Mouse (Mus musculus) G1E-ER4 (cell line): Measurements from ENCODE around the gene Batf2. TPM values are rescaled to one million over a fixed set of nuclear protein-coding genes. Genes with fewer than 3 reads are reported as not detected.

Experiments
- GATA1 ChIP-seq: IDR thresholded peaks from one replicate; pipeline ENCODE4 v1.8.0; 2012; ENCODE audit warnings: low read length, inconsistent platforms
- polyA plus RNA-seq: library from polyadenylated mRNA; stranded (reverse); fragments of >175 nt; gene quantifications from 2 replicates; pipeline ENCODE4 v1.2.3, GENCODE M21; 2012

Batf2 gene
- polyA plus RNA-seq, 1 experiment = not detected

DNA sequence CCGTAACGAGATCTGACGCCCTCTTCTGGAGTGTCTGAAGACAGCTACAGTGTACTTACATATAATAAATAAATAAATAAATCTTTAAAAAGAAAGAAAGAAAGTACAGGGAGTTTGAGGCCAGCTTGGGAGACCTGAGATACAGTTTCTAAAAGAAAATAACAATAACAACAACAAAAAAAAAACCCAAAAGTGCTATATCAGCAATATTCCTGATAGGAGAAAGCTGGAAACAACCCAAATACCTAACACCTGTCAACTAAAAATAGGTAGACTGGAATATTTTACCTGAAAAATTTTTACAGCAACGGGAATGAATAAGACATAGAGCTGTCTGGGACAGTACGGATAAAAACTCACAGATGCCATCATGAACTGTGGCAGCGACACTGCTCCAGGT is 38.0 kb downstream of the Batf2 start:
- TF ChIP-seq GATA1 = no peak

DNA sequence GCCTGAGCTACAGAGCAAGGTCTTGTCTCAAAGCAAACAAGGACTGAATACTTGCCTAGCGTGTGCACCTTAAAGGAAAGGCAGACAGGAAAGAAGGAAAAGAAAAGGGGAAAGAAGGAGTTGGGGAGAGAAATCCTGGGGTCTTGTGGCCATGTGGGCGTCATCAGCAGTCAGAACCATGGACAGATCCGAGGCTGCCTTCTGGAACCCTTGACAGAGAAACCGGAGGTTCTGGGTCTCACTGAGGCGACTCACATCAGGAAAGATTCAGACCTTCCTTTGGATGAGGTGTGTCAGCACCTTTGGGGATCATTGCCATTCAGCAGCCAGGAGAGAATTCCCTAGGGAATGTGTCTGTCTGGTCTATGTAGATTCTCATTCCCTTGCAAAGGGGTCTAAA is 40.8 kb downstream of the Batf2 start:
- TF ChIP-seq GATA1 = no peak

DNA sequence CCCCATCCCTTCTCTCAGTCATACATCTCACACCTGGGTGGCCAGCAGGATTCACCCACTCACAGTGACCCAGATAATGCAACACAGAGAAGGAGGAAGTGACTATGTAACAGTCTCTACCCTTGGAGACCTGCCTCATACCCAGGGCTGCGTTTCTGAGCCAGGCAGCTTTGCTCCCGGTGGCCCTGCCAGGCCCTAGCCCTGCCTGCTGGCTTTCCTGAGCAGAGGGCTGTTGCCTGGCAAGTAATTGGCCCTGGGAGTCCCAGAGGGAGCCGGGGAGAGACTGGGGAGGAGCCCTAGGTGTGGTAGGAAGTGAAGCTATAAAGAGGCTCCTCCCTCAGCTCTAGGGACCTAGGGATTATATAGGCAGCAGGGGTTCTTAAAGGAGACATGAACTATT is 41.8 kb downstream of the Batf2 start:
- no peak for TF ChIP-seq GATA1

DNA sequence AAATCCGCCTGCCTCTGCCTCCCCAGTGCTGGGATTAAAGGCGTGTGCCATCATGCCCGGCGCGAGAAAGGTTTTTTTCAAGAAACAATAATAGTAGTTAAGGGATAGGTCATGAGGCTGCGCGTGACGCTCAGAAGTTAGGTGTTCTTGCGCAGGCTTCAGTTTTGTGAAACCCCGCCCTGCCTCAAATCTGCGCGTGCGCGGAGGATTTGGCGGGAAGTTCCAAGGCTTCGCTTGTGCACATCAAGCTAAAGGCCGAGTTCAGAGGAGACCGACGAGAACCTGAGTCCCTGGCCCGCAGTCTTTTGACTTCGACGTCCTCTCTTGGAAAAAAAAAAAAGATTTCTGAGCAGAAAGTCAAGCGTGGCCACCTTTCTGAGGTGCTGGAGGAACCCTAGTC is 43.3 kb downstream of the Batf2 start, which contains the start of gene Majin:
Gene Majin, plus strand, starts transcription at position 258 of the 400 bp plus-strand sequence.
- no peak for TF ChIP-seq GATA1

DNA sequence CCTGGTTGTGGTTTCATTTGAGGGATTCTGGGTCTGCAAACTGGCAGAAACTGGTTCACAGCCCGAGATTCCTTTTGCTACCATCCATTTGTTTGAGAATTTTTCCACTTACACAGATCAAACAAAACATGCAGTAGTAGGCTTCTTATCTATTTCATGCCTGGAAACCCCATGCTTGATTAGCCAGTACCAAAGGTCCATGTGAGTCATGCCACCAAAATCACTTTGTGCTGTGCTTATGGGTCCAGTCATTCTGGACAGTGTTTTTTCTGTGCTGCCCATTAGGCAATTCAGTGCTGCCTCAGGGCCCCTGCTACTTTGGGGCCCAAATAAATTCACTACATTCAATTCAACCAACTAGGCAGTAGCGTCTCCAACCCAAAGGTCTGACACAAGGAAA is 63.5 kb downstream of the Batf2 start:
- TF ChIP-seq GATA1 = no peak

DNA sequence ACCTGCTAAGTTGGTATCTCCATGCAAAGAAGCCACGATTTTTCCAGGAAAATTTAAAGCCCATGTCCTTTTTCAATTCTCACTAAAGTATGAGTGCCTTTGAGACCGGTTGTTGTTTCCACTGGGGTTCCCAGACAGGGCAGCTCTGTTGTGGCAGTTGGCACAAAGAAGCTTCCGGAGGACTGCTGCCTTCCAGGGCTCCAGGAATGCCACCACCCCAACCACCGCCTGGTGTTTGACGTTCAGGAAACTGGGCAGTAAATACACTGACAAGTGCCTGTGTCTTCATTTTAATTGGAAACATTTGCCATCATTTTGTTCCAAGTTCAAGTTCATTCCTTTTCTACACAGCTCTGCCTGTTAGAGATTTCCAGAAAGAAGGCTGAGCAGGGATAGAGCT is 65.9 kb downstream of the Batf2 start:
- no peak for TF ChIP-seq GATA1

DNA sequence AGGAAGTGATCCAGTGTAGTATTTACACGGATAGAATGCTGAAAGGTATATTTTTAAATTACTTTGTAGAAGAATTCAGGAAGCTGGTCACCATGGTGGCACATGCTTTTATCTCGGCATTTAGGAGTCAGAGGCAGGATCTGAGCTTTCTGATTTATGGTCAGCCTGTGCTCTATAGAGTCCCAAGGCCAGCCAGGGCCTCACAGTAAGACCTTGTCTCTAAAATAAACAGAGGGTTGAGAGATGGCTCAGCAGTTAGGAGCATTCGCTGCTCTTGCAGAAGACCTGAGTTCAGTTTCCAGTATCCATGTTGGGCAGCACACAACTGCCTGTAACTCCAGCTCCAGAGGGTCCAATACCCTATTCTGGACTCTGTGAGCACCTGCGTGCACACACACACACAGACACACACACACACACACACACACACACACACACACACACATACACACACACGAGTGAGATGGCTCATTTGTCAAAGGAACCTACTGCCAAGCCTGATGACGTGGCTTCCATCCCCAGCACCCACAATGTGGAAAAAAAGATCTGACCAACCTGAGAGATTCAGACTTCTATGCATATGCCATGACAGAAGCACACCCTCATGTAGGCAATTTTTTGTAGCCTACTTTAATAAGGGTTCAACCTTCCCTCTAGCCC is 75.4 kb downstream of the Batf2 start:
- no peak for TF ChIP-seq GATA1

DNA sequence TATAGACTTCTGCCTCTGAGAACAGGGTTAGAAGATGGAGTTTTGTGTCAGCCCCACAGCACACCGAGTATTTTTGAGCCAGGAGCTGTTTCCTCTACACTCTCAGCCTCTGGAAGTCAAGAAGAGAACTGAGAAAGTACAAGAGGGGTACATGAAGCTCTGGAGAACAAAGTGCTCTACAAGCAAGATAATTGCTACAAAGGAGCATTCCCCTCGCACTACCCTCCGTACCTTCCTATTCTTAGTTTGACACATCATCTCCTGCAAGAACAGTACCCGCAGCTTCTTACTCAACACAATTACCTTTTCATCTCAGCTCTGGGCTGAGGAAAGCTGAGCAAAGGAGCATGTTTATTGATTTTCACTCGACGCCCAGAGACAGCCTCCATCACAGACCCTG is 77.8 kb downstream of the Batf2 start:
- no peak for TF ChIP-seq GATA1

Other genes with a start within 250 kb of the Batf2 start
- 0.73 and 1.3 TPM in 2 replicates for gene Tigd3, start 246.8 kb upstream of the Batf2 start, polyA plus RNA-seq
- 34.4 and 70.2 TPM in 2 replicates for gene Dpf2, start 228.0 kb upstream of the Batf2 start, polyA plus RNA-seq
- gene Cdc42ep2, start 216.2 kb upstream of the Batf2 start, polyA plus RNA-seq = 0.39 and 0.43 TPM in 2 replicates
- 45.7 and 48.5 TPM in 2 replicates for gene Pola2, start 176.8 kb upstream of the Batf2 start, polyA plus RNA-seq
- gene Slc22a20, start 154.8 kb upstream of the Batf2 start, polyA plus RNA-seq = not detected in 2 replicates
- 83.7 and 139 TPM in 2 replicates for gene Capn1, start 125.1 kb upstream of the Batf2 start, polyA plus RNA-seq
- gene Syvn1, start 94.4 kb upstream of the Batf2 start, polyA plus RNA-seq = 90.1 and 101 TPM in 2 replicates
- 37.7 and 52.6 TPM in 2 replicates for gene Mrpl49, start 83.2 kb upstream of the Batf2 start, polyA plus RNA-seq
- 3,884 and 3,991 TPM in 2 replicates for gene Fau, start 83.1 kb upstream of the Batf2 start, polyA plus RNA-seq
- 98.9 and 102 TPM in 2 replicates for gene Znhit2, start 79.8 kb upstream of the Batf2 start, polyA plus RNA-seq
- gene Tm7sf2, start 72.6 kb upstream of the Batf2 start, polyA plus RNA-seq = 26.5 and 33.6 TPM in 2 replicates
- 39.5 and 65.2 TPM in 2 replicates for gene Vps51, start 63.8 kb upstream of the Batf2 start, polyA plus RNA-seq
- not detected in 2 replicates for gene Tmem262, start 61.0 kb upstream of the Batf2 start, polyA plus RNA-seq
- 0.53 and 0.67 TPM in 2 replicates for gene Gm28374, start 58.7 kb upstream of the Batf2 start, polyA plus RNA-seq
- gene Zfpl1, start 56.0 kb upstream of the Batf2 start, polyA plus RNA-seq = 61.7 and 75.6 TPM in 2 replicates
- gene Cdca5, start 56.0 kb upstream of the Batf2 start, polyA plus RNA-seq = 13.3 and 17.8 TPM in 2 replicates
- 3.5 and 4.9 TPM in 2 replicates for gene AC131692.1, start 46.6 kb upstream of the Batf2 start, polyA plus RNA-seq
- gene Naaladl1, start 35.2 kb upstream of the Batf2 start, polyA plus RNA-seq = 0.38 and 0.46 TPM in 2 replicates
- 82.9 and 91.0 TPM in 2 replicates for gene Sac3d1, start 22.3 kb upstream of the Batf2 start, polyA plus RNA-seq
- gene Snx15, start 12.7 kb upstream of the Batf2 start, polyA plus RNA-seq = 89.0 and 122 TPM in 2 replicates
- 81.6 and 111 TPM in 2 replicates for gene Arl2, start 565 bp downstream of the Batf2 start, polyA plus RNA-seq
- not detected in 2 replicates for gene Majin, start 43.4 kb downstream of the Batf2 start, polyA plus RNA-seq
- not detected in 2 replicates for gene Gpha2, start 85.4 kb downstream of the Batf2 start, polyA plus RNA-seq
- 10.7 and 14.2 TPM in 2 replicates for gene Ppp2r5b, start 94.9 kb downstream of the Batf2 start, polyA plus RNA-seq
- gene Atg2a, start 100.7 kb downstream of the Batf2 start, polyA plus RNA-seq = 43.9 and 49.6 TPM in 2 replicates
- gene Ehd1, start 135.7 kb downstream of the Batf2 start, polyA plus RNA-seq = 231 and 274 TPM in 2 replicates
- 10.8 and 12.9 TPM in 2 replicates for gene Cdc42bpg, start 165.5 kb downstream of the Batf2 start, polyA plus RNA-seq
- 158 and 188 TPM in 2 replicates for gene Men1, start 194.0 kb downstream of the Batf2 start, polyA plus RNA-seq
- gene Map4k2, start 200.2 kb downstream of the Batf2 start, polyA plus RNA-seq = 24.6 and 36.1 TPM in 2 replicates
- gene Sf1, start 222.7 kb downstream of the Batf2 start, polyA plus RNA-seq = 2,071 and 2,221 TPM in 2 replicates
- 0.43 and 1.0 TPM in 2 replicates for gene Pygm, start 243.4 kb downstream of the Batf2 start, polyA plus RNA-seq